Mouse (Mus musculus) adipocyte (in vitro differentiated cells): Measurements from ENCODE around the gene Fra10ac1.

ENCODE experiments used
- DNase-seq: peaks from one replicate; pipeline ENCODE4 v3.0.0-alpha.2; 2016; ENCODE audit warnings: low spot score

Gene Fra10ac1

GRCm38 (mm10) chr19:38232087-38232486 lies 8.1 kb upstream of the Fra10ac1 start:
- no peak for DNase-seq

GRCm38 (mm10) chr19:38228699-38229098 lies 4.7 kb upstream of the Fra10ac1 start:
- no peak for DNase-seq

DNA sequence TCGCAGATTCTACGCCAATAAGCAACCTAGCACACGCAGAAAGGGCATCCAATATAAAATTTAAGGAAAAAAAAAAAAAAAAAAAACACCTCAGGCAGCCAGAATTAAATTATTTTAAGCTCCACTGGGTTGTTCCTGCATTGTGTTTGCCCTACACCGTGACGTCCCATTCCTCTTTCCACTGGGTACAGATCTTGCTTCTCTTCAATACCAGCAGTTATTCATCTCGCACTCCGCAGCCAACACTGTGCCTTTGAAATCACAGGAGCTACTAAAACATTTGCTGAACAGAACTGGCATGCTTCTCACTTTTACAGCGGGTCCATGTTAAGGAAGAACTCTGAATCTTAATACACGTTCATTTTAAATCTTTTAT lies 717 bp upstream of the Fra10ac1 start:
- DNase-seq = no peak

GRCm38 (mm10) chr19:38223356-38223904 lies 526 bp downstream of the Fra10ac1 start:
- no peak for DNase-seq

DNA sequence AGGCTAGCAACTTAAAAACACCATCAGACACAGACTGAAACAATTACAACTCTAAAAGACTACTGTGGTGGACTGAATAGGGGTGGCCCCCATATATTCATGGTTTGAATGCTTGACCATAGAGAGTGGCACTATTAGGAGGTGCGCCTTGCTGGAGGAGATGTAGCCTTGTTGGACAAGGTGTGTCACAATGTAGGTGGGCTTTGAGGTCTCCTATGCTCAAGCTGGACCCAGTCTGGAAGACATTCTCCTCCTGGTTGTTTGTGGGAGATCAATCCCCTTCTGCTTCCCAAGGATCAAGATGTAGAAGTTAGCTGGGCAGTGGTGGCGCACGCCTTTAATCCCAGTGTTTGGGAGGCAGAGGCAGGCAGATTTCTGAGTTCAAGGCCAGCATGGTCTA lies 6.3 kb downstream of the Fra10ac1 start:
- no peak for DNase-seq

DNA sequence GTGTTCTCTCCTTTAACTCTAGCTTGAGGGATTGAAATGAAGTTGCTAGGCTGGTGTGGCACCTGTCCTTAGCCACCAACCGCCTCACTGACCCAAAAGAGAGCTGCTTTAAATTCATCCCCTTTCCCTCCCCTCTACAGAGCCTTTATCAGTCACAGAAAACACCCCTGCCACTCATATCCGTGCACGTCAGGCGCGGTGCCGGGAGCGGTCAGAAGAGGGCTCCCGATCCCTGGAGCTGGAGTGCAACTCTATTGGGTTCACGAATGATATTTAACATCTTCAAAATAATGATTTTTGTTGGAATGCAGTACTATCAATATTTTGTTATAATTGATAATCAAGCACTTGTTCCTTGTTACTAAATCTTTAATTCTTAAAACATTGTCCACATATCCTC lies 17.3 kb downstream of the Fra10ac1 start:
- no peak for DNase-seq

- DNase-seq = peak; percentile 58
Observed at GRCm38 (mm10) chr19:38198731-38199130, 25.2 kb downstream of the Fra10ac1 start.

DNA sequence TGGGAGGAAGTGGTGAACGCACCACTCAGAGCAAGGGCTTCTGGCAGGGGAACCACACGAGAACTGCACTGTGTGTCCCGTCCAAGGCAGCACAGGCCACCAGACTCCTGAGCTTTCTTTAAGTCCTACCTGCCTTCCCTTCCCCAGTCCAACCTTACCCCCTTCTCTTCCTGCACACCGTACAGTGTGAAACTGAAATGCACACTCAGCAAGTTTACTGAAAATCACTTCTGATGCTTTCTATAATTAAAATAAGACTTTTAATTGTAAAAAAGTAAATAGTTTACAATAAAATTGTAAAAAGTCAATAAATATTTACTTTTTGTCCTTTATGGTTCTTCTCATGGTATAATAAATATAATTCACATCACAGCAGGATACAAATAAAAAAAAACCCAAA lies 28.7 kb downstream of the Fra10ac1 start:
- DNase-seq = no peak

DNA sequence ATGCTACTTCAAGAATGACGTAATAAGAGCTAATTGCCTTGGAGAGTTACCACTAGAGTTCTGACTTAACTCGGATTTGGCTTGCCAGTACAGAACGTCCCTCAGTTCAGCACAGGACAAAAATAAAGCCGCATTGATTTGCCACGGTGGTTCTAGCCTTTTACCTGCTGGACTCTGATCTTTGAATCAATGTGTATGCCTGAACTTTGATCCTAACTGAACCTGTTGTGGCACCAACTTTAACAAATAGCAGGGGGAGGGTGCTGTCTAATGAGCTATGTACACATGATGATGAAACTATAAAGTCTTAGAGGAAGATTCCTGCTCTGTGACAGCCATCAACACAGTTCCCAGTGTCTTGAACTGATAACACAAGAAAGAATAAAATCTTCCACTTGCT lies 32.5 kb downstream of the Fra10ac1 start:
- no peak for DNase-seq

- DNase-seq = no peak
Observed at GRCm38 (mm10) chr19:38190606-38191005, 33.4 kb downstream of the Fra10ac1 start.

- DNase-seq = no peak
Observed at GRCm38 (mm10) chr19:38187345-38187680, 36.6 kb downstream of the Fra10ac1 start.

DNA sequence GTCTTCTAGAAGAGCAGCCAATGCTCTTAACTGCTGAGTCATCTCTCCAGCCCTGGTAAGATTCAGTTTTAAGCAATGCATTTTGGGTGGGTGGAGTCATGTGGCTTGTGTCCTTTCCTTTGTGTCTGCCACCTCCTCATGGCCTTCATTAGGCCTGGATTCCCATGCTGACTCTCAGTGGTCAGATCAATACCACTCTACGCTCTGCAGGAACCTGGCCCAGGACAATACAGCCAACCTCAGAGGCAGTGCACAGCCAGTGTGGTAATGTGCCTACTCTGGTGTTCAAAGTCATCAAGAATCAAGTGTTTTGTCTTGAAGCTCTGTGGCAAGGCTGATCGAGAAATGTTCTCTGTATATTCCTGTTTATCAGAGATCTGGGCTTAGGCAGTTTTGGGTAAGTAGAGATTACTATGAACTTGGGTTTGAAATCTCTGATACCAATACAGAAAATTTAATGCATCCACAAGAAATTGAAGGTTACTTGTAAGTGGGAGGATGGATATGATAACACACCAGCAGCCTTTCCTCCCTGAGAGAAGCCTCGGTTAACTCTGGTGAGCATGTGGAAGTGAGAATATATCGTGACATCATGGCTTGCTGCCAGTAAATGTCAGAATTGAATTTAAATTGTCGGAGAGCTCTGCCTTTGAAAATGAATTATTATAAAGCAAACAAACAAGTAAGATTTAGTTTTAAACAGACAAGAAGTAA lies 37.2 kb downstream of the Fra10ac1 start:
- DNase-seq = no peak

GRCm38 (mm10) chr19:38179675-38180074 lies 44.3 kb downstream of the Fra10ac1 start:
- DNase-seq = peak; percentile 61

DNA sequence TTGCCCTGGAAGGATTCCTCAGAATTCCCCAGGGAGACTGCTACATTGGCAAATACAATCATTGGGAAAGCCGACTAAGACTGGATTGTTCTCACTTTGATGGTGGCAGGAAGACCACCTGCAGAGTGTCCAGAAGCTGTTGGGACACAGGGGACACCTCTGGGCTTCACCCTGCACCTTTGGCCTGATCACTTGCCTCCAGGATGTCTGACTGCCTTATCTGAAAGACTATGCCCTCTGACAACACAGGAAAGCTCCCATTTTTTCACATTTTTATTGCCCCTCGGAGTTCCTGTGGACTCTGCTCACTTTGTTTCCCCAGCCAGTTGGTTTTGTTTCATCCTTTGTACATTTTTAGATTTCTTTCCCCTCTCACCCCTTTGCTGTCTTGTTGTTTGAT lies 59.3 kb downstream of the Fra10ac1 start:
- no peak for DNase-seq

DNA sequence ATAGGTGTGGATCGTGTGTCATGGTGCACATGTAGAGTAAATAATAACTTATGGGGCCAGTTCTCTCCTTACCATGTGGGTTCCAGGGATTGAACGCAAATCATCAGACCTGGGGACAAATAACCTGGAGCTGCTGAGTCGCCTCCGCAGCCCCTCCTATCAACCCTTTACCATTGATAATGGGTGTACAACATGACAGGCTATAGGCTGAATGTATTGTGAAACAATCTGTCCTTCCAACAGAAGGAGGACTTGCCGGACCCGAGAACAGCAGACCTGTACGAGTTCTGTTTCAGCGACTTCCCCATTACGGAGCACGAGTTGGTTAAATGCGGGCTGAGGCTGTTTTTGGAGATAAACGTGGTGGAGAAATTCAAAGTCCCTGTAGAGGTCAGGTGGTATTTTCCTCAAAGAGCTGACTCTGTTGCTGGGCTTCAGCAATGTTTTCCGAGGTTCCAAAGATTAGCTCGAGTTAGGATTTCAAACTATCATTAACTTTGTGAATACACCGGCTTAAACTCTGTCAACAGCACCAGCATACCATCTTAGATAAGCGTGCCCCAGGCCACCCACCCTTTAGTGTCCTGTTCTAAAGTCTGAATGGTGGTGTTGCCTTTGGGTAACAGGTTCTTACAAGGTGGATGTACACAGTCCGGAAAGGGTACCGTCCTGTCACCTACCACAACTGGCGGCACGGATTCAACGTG lies 62.2 kb downstream of the Fra10ac1 start:
- no peak for DNase-seq

GRCm38 (mm10) chr19:38156243-38156642 lies 67.7 kb downstream of the Fra10ac1 start:
- DNase-seq = no peak

DNA sequence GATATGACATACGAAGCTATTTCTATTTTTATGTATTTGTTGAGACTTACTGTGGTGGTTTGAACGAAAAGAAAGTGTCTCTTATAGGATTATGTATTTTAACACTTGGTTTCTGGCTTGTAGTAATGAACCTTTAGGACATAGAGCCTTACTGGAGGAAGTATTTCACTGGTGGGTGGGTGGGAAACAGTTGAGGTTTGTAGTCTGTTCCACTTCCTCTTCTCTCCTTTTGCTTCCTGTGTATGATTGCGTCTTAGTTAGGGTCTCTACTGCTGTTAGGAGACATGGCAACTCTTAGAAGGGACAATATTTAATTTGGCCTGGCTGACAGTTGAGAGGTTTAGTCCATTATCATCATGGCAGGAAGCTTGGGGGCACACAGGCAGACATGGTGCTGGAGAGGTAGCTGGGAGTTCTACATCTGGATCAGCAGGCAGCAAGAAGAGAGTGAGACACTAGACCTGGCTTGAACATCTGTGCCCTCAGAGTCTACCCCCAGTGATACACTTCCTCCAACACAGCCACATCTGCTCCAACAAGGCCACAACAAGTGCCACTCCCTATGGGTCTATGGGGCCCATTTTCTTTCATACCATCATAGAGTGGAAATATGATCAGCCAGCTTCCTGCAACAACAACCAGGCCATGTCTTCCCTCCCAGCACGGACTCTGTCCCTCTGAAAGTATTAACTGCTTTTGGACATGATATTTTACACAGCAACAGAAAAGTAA lies 80.2 kb downstream of the Fra10ac1 start:
- no peak for DNase-seq
